Mouse (Mus musculus) midbrain, embryonic 13.5 days (tissue): Measurements from ENCODE around the gene Tekt3. TPM values are rescaled to one million over a fixed set of nuclear protein-coding genes. Genes with fewer than 3 reads are reported as not detected.

Experiments used
- ATAC-seq: fragments of 200-750 bp; cut with Nextera tagmentation; 2 replicates; pipeline ENCODE4 v1.8.0; 2017; ENCODE audit warnings: mild to moderate bottlenecking, moderate TSS enrichment, moderate library complexity
- H3K27ac ChIP-seq: fragments of 300-500 bp; sonication (generic); 2 replicates; pipeline ENCODE4 v1.5.1; 2015; ENCODE audit warnings: inconsistent platforms, mild to moderate bottlenecking, moderate library complexity
- H3K27me3 ChIP-seq: fragments of 300-500 bp; sonication (generic); 2 replicates; pipeline ENCODE4 v1.6.1; 2015; ENCODE audit warnings: mild to moderate bottlenecking, inconsistent platforms
- H3K36me3 ChIP-seq: fragments of 300-500 bp; sonication (generic); 2 replicates; pipeline ENCODE4 v1.6.1; 2015; ENCODE audit warnings: mild to moderate bottlenecking, inconsistent platforms
- H3K4me1 ChIP-seq: fragments of 300-500 bp; sonication (generic); replicated peaks from 2 replicates; pipeline ENCODE4 v1.6.1; 2015; ENCODE audit warnings: inconsistent platforms
- H3K4me2 ChIP-seq: fragments of 300-500 bp; sonication (generic); replicated peaks from 2 replicates; pipeline ENCODE4 v1.6.1; 2015; ENCODE audit warnings: moderate library complexity, mild to moderate bottlenecking, inconsistent platforms
- H3K4me3 ChIP-seq: fragments of 300-500 bp; sonication (generic); replicated peaks from 2 replicates; pipeline ENCODE4 v1.5.1; 2015; ENCODE audit warnings: mild to moderate bottlenecking, inconsistent platforms
- H3K9ac ChIP-seq: fragments of 300-500 bp; sonication (generic); replicated peaks from 2 replicates; pipeline ENCODE4 v1.6.1; 2015; ENCODE audit warnings: mild to moderate bottlenecking, inconsistent platforms
- H3K9me3 ChIP-seq: fragments of 300-500 bp; sonication (generic); 2 replicates; pipeline ENCODE4 v1.6.1; 2016; ENCODE audit warnings: mild to moderate bottlenecking, inconsistent platforms
- WGBS: fragments of 180-500 bp; shearing (Covaris S2); methylation state at CpG from one replicate; pipeline ENCODE4 v1.1.7; 2015; 5-methylcytosine and 5-hydroxymethylcytosine counted together
- polyA plus RNA-seq: library from polyadenylated mRNA; unstranded; fragments of >200 nt; fragmentation: Nextera tagmentation; extraction: Ambion mirVana; gene quantifications from 2 replicates; pipeline ENCODE4 v1.2.1, GENCODE M21; 2015

Gene Tekt3
- polyA plus RNA-seq, 1 experiment from 2014 or later, result not detected

DNA sequence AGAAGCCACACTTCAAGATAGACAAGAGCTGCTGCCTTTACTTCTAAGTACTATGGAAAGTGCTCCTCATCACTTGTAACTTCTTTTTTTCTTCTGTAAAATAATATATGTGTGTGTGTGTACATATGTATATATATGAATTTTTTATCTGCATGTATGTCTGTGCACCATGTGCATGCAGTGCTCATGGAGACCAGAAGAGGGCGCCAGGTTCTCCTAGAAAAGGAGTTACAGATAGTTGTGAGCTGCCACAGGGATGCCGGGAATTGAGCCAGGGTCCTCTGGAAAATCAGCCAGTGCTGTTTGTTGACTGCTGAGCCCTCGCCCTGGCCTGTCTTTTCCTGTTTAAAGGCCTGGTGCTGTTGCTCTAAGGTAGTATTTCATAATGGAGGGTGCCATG is 23.1 kb downstream of the Tekt3 start:
- Histone ChIP-seq H3K27ac (no peak overlapping the region), H3K4me2 (no peak overlapping the region), H3K36me3 (no peaks in the 10 kb centered on the region), H3K4me3 (no peak overlapping the region), H3K9me3 (no peaks in the 10 kb centered on the region), H3K27me3 (no peaks in the 10 kb centered on the region), H3K9ac (no peak overlapping the region), H3K4me1 (no peaks in the 10 kb centered on the region)
- WGBS, result 85% methylated on average over 3 of the region's 3 CpGs
- ATAC-seq, result no peak

DNA sequence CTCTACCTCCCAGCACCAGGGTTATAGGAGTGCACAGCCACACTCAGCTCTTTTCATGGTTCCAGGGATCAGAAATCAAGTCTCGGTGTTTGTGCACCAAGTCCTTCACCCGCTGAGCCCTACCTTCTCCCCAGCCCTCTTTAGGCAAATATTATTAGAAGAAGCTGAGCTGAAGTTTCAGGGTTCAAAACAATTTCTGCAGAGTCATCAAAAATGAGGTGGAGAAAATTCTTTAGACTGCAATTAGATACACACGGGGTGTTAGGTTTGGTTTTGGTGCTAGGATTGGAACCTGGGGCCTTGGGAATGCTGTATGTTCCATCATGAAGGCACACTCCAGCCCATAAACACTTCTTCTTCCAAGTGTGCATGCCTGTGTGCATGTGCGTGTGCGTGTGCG is 27.2 kb downstream of the Tekt3 start:
- H3K4me2 ChIP-seq, result no peak overlapping the region
- no peaks in the 10 kb centered on the region for H3K36me3 ChIP-seq
- H3K9ac ChIP-seq, result no peak overlapping the region
- 97% methylated on average over 6 of the region's 6 CpGs for WGBS
- no peak for ATAC-seq
- no peak overlapping the region for H3K4me3 ChIP-seq
- H3K4me1 ChIP-seq, result no peaks in the 10 kb centered on the region
- H3K27me3 ChIP-seq, result no peaks in the 10 kb centered on the region
- H3K9me3 ChIP-seq, result no peaks in the 10 kb centered on the region
- H3K27ac ChIP-seq, result no peak overlapping the region

DNA sequence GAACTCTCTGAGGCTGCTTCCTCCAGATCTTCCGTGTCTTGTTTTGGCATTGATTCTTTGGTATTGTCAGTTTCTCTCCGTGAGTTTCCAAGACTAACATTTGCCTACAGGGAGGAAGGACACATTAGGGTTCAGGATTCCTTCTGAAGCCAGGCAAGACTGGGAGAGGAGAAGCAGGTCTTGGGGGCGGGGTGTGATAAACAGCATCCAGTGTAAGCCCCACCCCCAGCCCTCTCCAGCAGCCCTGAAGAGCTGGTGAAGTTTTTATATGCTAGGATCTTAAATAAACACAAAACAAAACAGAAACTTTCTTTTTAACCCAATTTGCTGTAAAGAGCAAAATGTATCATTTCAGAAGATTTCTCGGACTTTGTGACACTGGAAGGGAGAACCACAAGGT is 28.8 kb downstream of the Tekt3 start:
- Histone ChIP-seq H3K27me3 (no peaks in the 10 kb centered on the region), H3K27ac (no peak overlapping the region), H3K9ac (no peak overlapping the region), H3K9me3 (no peaks in the 10 kb centered on the region), H3K4me3 (no peak overlapping the region), H3K36me3 (no peaks in the 10 kb centered on the region), H3K4me2 (no peak overlapping the region), H3K4me1 (no peaks in the 10 kb centered on the region)
- 55% methylated on average over 4 of the region's 4 CpGs for WGBS
- no peak for ATAC-seq

DNA sequence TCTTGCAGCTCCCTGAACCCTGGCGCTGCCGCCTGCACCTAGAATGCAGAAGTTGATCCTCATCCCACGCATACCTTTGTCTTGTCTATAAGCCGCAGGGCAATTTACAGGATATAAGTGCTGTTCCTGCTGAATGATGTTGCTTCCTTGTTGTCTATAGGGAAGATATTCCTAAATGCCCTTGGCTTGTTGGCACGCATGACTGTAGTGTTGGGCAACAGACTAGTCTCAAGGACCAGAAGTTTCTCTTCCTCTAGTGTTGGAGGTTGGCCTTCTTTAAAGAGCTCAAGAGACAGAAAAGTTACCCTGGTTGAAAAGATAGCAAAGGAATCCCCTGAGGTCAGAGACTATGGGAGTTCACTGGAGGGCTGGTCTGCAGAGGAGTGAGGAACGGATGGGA is 29.5 kb downstream of the Tekt3 start:
- WGBS, result 97% methylated on average over 6 of the region's 6 CpGs
- ATAC-seq, result no peak

DNA sequence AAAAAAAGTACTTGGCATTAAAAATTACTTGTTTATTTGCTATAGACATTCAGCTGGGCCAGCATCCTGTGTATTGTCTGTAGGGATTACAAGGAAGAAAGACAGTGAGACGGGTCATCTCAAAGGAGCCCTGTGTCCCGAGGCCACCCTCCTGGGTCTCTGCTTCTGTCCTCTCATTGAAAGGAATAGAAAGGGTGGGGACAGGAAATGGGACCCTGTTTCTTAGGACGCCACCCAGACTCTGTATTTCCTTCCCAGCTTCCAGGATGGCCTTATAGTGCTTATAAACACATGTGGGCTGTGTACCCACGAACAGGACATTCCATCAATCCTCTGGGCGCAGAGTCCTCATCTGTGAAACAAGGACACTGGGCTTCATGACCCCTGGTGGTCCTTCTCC is 30.8 kb downstream of the Tekt3 start:
- Histone ChIP-seq H3K9me3 (no peaks in the 10 kb centered on the region), H3K4me2 (no peak overlapping the region), H3K9ac (no peak overlapping the region), H3K4me3 (no peak overlapping the region), H3K27ac (no peak overlapping the region), H3K27me3 (no peaks in the 10 kb centered on the region), H3K4me1 (no peaks in the 10 kb centered on the region), H3K36me3 (no peaks in the 10 kb centered on the region)
- ATAC-seq, result no peak
- WGBS, result 75% methylated on average over 5 of the region's 5 CpGs

More for the DNA sequence above, 29.5 kb downstream of the Tekt3 start:
- no peak overlapping the region for H3K4me3 ChIP-seq
- no peak overlapping the region for H3K27ac ChIP-seq
- H3K9ac ChIP-seq, result no peak overlapping the region
- H3K36me3 ChIP-seq, result no peaks in the 10 kb centered on the region
- H3K4me1 ChIP-seq, result no peaks in the 10 kb centered on the region
- no peak overlapping the region for H3K4me2 ChIP-seq
- H3K27me3 ChIP-seq, result no peaks in the 10 kb centered on the region
- H3K9me3 ChIP-seq, result no peaks in the 10 kb centered on the region

DNA sequence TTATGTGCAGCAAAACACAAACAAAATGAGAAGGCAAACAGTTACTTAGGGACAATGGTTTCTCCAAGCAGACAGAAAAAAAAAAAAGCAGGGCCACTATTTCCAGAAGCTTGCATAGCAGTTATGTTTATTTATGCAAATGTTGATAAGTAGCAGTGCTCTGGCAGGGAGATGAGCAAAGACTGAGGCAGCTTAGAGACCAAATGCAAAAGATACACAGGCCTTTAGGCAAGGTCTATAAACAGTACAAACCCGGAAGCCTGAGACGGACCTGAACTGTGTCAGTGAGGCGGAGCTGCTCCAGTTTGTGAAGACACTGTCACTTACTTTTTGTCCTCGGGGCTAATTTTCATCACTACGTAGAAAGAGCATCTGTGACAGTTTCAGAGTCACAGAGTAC is 32.1 kb downstream of the Tekt3 start:
- Histone ChIP-seq H3K4me2 (no peak overlapping the region), H3K36me3 (no peaks in the 10 kb centered on the region), H3K9ac (no peak overlapping the region), H3K9me3 (no peaks in the 10 kb centered on the region), H3K4me3 (no peak overlapping the region), H3K27me3 (no peaks in the 10 kb centered on the region), H3K4me1 (no peaks in the 10 kb centered on the region), H3K27ac (no peak overlapping the region)
- ATAC-seq, result no peak
- 82% methylated on average over 5 of the region's 5 CpGs for WGBS

DNA sequence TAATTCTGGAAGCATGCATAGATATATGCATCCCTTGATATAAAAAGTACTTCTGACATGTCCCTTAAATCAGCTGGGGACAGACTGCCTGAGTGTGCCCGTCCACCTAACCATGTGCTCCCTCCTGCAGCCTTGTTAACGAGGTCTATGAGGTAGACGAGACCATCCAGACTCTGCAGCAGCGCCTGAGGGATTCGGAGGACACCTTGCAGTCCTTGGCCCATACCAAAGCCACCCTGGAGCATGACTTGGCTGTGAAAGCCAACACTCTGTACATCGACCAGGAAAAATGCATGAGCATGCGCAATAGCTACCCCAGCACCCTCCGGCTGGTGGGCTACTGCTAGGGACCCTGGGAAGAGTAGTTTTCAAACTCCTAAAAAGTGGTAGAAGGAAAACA is 33.0 kb downstream of the Tekt3 start:
- Histone ChIP-seq H3K9ac (no peak overlapping the region), H3K36me3 (no peaks in the 10 kb centered on the region), H3K27me3 (no peaks in the 10 kb centered on the region), H3K4me2 (no peak overlapping the region), H3K4me3 (no peak overlapping the region), H3K4me1 (no peaks in the 10 kb centered on the region), H3K9me3 (no peaks in the 10 kb centered on the region), H3K27ac (no peak overlapping the region)
- 87% methylated on average over 8 of the region's 8 CpGs for WGBS
- ATAC-seq, result no peak

DNA sequence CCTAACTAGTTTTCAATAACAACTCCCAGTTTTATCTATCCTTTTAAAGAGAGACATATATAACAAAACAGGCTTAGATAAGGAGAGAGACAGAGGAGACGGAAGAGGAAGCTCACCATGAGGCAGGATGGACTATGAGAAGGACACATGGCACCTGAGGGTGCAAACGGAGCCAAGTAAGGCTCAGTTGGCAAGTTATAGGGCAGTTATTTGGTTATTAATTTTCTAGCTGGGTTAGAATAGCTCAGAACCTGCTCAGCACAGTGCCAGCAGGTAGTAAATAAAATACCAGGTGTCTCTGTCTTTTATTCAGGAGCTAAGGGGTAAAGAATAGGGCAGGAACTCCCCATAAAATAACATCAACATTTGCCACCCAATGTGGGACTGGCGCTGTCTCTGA is 36.6 kb downstream of the Tekt3 start:
- WGBS, result 87% methylated on average over 3 of the region's 3 CpGs
- no peaks in the 10 kb centered on the region for H3K27me3 ChIP-seq
- no peaks in the 10 kb centered on the region for H3K36me3 ChIP-seq
- H3K9ac ChIP-seq, result no peak overlapping the region
- no peak for ATAC-seq
- no peaks in the 10 kb centered on the region for H3K9me3 ChIP-seq
- H3K4me2 ChIP-seq, result no peak overlapping the region
- H3K4me3 ChIP-seq, result no peak overlapping the region
- no peaks in the 10 kb centered on the region for H3K4me1 ChIP-seq
- no peak overlapping the region for H3K27ac ChIP-seq

DNA sequence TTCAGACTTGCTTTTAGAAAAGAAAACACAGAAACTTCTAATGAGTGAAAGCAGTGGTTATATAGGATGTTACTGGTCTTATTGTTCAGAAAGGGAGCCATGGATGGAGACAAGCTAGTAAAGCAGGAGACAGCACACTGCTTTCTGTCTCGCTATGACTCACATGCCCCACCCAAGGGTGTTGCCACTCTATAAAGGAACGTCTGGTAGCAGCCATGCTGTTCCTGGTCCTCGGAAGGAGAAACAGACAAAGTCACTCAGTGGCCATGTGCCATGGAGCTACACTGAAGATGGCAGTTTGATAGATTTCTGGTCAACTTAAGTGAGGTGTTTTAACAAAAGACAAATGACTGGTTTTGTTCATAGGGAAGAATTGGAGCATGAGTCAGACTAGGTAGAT is 37.9 kb downstream of the Tekt3 start:
- no peak for ATAC-seq
- Histone ChIP-seq H3K9me3 (no peaks in the 10 kb centered on the region), H3K9ac (no peak overlapping the region), H3K4me2 (no peak overlapping the region), H3K27me3 (no peaks in the 10 kb centered on the region), H3K4me3 (no peak overlapping the region), H3K4me1 (no peaks in the 10 kb centered on the region), H3K36me3 (no peaks in the 10 kb centered on the region), H3K27ac (no peak overlapping the region)
- WGBS, result 80% methylated on average over 3 of the region's 3 CpGs

DNA sequence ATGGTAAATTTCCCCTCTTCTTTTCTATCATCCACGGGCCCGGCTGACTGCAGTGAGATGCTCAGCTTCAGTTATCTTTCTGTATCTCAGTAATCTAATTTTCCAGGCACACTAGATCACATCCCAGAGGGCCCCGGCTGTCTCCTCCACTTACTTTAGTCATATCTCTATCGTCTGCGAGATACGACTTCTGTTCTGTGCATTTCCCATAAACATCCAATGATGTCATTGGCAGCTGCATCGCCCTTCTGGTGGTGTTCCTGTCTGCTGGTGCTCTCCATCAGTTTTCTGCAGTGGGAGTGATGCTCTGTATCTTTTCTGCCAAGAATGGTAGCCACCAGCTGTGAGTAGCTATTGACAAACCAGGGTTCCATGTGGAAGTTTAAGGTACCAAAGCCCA is 41.8 kb downstream of the Tekt3 start:
- WGBS, result 90% methylated on average over 7 of the region's 7 CpGs
- Histone ChIP-seq H3K4me1 (no peaks in the 10 kb centered on the region), H3K27me3 (no peaks in the 10 kb centered on the region), H3K27ac (no peak overlapping the region), H3K36me3 (no peaks in the 10 kb centered on the region), H3K4me3 (no peak overlapping the region), H3K9ac (no peak overlapping the region), H3K9me3 (no peaks in the 10 kb centered on the region), H3K4me2 (no peak overlapping the region)
- ATAC-seq, result no peak

DNA sequence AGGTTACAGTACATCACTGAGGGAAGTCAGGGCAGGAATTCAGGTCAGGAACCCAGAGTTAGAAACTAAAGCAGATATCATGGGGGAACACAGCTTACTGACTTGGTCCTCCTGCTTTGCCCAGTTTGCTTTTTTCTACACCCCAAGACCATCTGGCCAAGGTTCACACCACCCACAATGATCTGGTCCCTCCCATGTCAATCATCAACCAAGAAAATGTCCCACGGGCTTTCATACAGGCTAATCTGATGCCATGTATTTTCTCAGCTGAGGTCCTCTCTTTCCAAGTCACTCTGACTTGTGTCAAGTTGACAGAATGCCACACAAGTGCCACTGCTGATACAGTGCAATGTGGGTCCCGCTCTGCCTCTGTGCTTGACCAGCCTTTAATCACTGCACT is 42.6 kb downstream of the Tekt3 start:
- no peak overlapping the region for H3K27ac ChIP-seq
- H3K36me3 ChIP-seq, result no peaks in the 10 kb centered on the region
- no peaks in the 10 kb centered on the region for H3K4me1 ChIP-seq
- H3K4me3 ChIP-seq, result no peak overlapping the region
- H3K9me3 ChIP-seq, result no peaks in the 10 kb centered on the region
- no peak for ATAC-seq
- H3K4me2 ChIP-seq, result no peak overlapping the region
- no peak overlapping the region for H3K9ac ChIP-seq
- H3K27me3 ChIP-seq, result no peaks in the 10 kb centered on the region
- 86% methylated on average over 2 of the region's 2 CpGs for WGBS

DNA sequence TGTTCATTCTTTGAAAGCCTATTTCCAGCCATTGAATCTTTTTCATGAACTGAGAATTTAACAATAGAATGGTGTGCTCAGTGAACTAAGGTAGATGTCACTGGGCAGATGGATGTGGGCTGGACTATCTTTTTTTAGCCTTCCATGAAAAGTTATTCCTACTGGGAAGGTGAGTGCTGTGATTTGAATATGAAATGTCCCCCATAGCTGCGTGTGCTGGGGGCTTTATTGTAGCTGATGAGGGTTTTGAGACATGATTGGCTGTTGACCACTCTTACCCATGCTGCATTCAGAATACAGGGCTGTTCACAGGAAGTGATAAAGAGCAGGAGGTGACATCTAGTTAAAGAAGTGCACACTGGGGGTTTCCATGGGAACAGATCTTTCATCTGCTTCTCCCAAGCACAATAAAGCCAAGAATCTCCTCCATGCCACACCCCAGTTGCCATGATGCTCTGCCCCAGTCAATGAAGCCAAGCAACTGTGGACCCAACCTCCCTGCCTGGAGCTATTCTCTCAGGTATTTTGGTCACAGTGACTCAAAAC is 47.8 kb downstream of the Tekt3 start:
- no peak overlapping the region for H3K27ac ChIP-seq
- 49% methylated on average over 1 of the region's 1 CpGs for WGBS
- no peak for ATAC-seq

DNA sequence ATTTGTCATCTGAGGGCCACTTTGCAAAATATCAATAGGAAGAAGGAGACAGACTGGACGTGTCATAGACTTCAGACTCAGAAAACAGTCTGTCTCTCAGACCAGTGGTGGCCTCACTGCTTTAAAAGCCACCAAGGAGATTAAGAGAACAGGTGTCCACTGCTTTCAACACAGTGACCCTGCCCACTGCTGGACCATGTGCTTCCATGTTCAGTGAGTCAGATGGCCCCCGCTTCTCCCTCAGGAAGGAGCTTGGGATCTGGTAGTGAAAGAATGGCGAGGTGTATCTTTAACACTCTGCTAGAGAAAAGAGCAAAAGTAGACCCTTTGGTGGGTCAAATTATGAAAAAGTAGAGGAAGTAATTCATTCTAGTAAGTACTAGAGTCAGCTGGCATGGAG is 48.9 kb downstream of the Tekt3 start:
- Histone ChIP-seq H3K27ac (no peak overlapping the region), H3K9me3 (no peaks in the 10 kb centered on the region), H3K4me1 (no peaks in the 10 kb centered on the region), H3K9ac (no peak overlapping the region), H3K4me2 (no peak overlapping the region), H3K27me3 (no peaks in the 10 kb centered on the region), H3K4me3 (no peak overlapping the region), H3K36me3 (no peaks in the 10 kb centered on the region)
- 91% methylated on average over 3 of the region's 3 CpGs for WGBS
- no peak for ATAC-seq

More for the DNA sequence above, 47.8 kb downstream of the Tekt3 start:
- Histone ChIP-seq H3K4me2 (no peak overlapping the region), H3K9ac (no peak overlapping the region), H3K36me3 (no peaks in the 10 kb centered on the region), H3K4me3 (no peak overlapping the region), H3K9me3 (no peaks in the 10 kb centered on the region), H3K4me1 (no peaks in the 10 kb centered on the region), H3K27me3 (no peaks in the 10 kb centered on the region)
